Mouse (Mus musculus) retina, postnatal 1 day (tissue): ENCODE results near the gene Uhrf1.

ENCODE experiments used
- DNase-seq: peaks from one replicate; pipeline ENCODE4 v3.0.0-alpha.2; 2012

Uhrf1 gene

GRCm38 (mm10) chr17:56350694-56351093 lies 47.6 kb downstream of the Uhrf1 start:
- DNase-seq, result peak; percentile 88

GRCm38 (mm10) chr17:56356921-56357885 lies 54.1 kb downstream of the Uhrf1 start:
- peak; percentile 87 for DNase-seq

- DNase-seq, result no peak
Observed at GRCm38 (mm10) chr17:56359183-56359725, 56.1 kb downstream of the Uhrf1 start.

- no peak for DNase-seq
Observed at GRCm38 (mm10) chr17:56359864-56360263, 56.7 kb downstream of the Uhrf1 start.

GRCm38 (mm10) chr17:56360451-56360850 lies 57.3 kb downstream of the Uhrf1 start:
- DNase-seq, result peak; percentile 86

GRCm38 (mm10) chr17:56361542-56361941 lies 58.4 kb downstream of the Uhrf1 start:
- no peak for DNase-seq

GRCm38 (mm10) chr17:56365791-56366673 lies 62.9 kb downstream of the Uhrf1 start:
- DNase-seq, result no peak

- peak; percentile 46 for DNase-seq
Observed at GRCm38 (mm10) chr17:56368291-56368790, 65.2 kb downstream of the Uhrf1 start.

GRCm38 (mm10) chr17:56370090-56370489 lies 67.0 kb downstream of the Uhrf1 start:
- DNase-seq, result no peak

- DNase-seq, result peak; percentile 72
Observed at GRCm38 (mm10) chr17:56371029-56371660, 68.0 kb downstream of the Uhrf1 start.

- peak; percentile 39 for DNase-seq
Observed at GRCm38 (mm10) chr17:56372109-56372508, 69.0 kb downstream of the Uhrf1 start.
